Mouse (Mus musculus) forebrain, postnatal 0 days (tissue): Measurements from ENCODE around the gene Lrrc36. TPM values are rescaled to one million over a fixed set of nuclear protein-coding genes. Genes with fewer than 3 reads are reported as not detected.

ENCODE experiments used
- ATAC-seq: fragments of 200-750 bp; cut with Nextera tagmentation; 2 replicates; pipeline ENCODE4 v1.8.0; 2017; ENCODE audit warnings: mild to moderate bottlenecking, moderate library complexity
- DNase-seq: peaks from one replicate; pipeline ENCODE4 v3.0.0-alpha.2; 2015
- H3K27ac ChIP-seq: fragments of 300-500 bp; sonication (generic); 2 replicates; pipeline ENCODE4 v1.5.1; 2014; ENCODE audit warnings: low read depth, mild to moderate bottlenecking, antibody characterized with exemption, low read length, moderate library complexity, mixed read lengths
- H3K27me3 ChIP-seq: fragments of 300-500 bp; sonication (generic); 2 replicates; pipeline ENCODE4 v1.6.1; 2014; ENCODE audit warnings: mild to moderate bottlenecking, low read length, mixed read lengths; ENCODE audit not compliant: insufficient read depth
- H3K36me3 ChIP-seq: fragments of 300-500 bp; sonication (generic); 2 replicates; pipeline ENCODE4 v1.6.1; 2014; ENCODE audit warnings: mild to moderate bottlenecking, moderate library complexity; ENCODE audit not compliant: insufficient read depth
- H3K4me1 ChIP-seq: fragments of 300-500 bp; sonication (generic); 2 replicates; pipeline ENCODE4 v1.6.1; 2014; ENCODE audit warnings: antibody characterized with exemption; ENCODE audit not compliant: insufficient read depth
- H3K4me2 ChIP-seq: fragments of 300-500 bp; sonication (generic); 2 replicates; pipeline ENCODE4 v1.6.1; 2014; ENCODE audit warnings: low read depth, mild to moderate bottlenecking, moderate library complexity
- H3K4me3 ChIP-seq: fragments of 300-500 bp; sonication (generic); 2 replicates; pipeline ENCODE4 v1.5.1; 2014; ENCODE audit warnings: low read depth, low read length, mixed read lengths
- H3K9ac ChIP-seq: fragments of 300-500 bp; sonication (generic); 2 replicates; pipeline ENCODE4 v1.6.1; 2014; ENCODE audit warnings: mild to moderate bottlenecking
- H3K9me3 ChIP-seq: fragments of 300-500 bp; sonication (generic); 2 replicates; pipeline ENCODE4 v1.6.1; 2016; ENCODE audit warnings: low read length
- CTCF ChIP-seq: sonication (generic); IDR thresholded peaks from 2 replicates; pipeline ENCODE4 v1.5.1; 2016; ENCODE audit warnings: antibody characterized with exemption, control low read depth, low read depth
- WGBS: fragments of 180-500 bp; shearing (Covaris S2); extraction: QIAGEN DNeasy Blood & Tissue Kit; methylation state at CpG from one replicate; pipeline ENCODE4 v1.1.7; 2014; 5-methylcytosine and 5-hydroxymethylcytosine counted together
- polyA plus RNA-seq: library from polyadenylated mRNA; unstranded; fragments of >200 nt; fragmentation: Nextera tagmentation; extraction: Ambion mirVana; gene quantifications from 2 replicates; pipeline ENCODE4 v1.2.1, GENCODE M21; 2015
- total RNA-seq: library from RNA; depleted of rRNA; stranded (reverse); fragments of >200 nt; gene quantifications from 2 replicates; pipeline ENCODE4 v1.2.3, GENCODE M21; 2014

Gene Lrrc36
- total and polyA plus RNA-seq, 2 experiments from 2014 or later = 1.1 to 1.7 TPM

- WGBS = 78% methylated on average over 5 of the region's 5 CpGs
- Histone ChIP-seq H3K4me3 (peak overlapping the region; percentile 39), H3K27ac (0 out of 2 replicates have a peak overlapping the region, but pooled peaks have one; percentile 15), H3K36me3 (peaks cover 3% of the 10 kb centered on the region; the same call in 1 of the 2 replicates), H3K4me1 (peaks cover 28% of the 10 kb centered on the region), H3K9me3 (no peaks in the 10 kb centered on the region), H3K9ac (peak overlapping the region; percentile 44), H3K4me2 (peak overlapping the region; percentile 59), H3K27me3 (no peaks in the 10 kb centered on the region)
- no peak for ATAC-seq
- DNase-seq = no peak
- no peak for TF ChIP-seq CTCF
Measured at GRCm38 (mm10) chr8:105470262-105470661, 56.9 kb downstream of the Lrrc36 start.

- 19% methylated on average over 11 of the region's 11 CpGs for WGBS
- H3K4me3 ChIP-seq = peak overlapping the region; percentile 39
- H3K27me3 ChIP-seq = no peaks in the 10 kb centered on the region
- ATAC-seq (no peak), DNase-seq (no peak)
- peak overlapping the region; percentile 44 for H3K9ac ChIP-seq
- H3K27ac ChIP-seq = peak overlapping the region; percentile 40; the same call in 1 of the 2 replicates
- H3K4me2 ChIP-seq = peak overlapping the region; percentile 59
- H3K4me1 ChIP-seq = peaks cover 28% of the 10 kb centered on the region
- no peak for TF ChIP-seq CTCF
- H3K9me3 ChIP-seq = no peaks in the 10 kb centered on the region
- H3K36me3 ChIP-seq = peaks cover 8% of the 10 kb centered on the region
Measured at GRCm38 (mm10) chr8:105470681-105471313, 57.4 kb downstream of the Lrrc36 start.

DNA sequence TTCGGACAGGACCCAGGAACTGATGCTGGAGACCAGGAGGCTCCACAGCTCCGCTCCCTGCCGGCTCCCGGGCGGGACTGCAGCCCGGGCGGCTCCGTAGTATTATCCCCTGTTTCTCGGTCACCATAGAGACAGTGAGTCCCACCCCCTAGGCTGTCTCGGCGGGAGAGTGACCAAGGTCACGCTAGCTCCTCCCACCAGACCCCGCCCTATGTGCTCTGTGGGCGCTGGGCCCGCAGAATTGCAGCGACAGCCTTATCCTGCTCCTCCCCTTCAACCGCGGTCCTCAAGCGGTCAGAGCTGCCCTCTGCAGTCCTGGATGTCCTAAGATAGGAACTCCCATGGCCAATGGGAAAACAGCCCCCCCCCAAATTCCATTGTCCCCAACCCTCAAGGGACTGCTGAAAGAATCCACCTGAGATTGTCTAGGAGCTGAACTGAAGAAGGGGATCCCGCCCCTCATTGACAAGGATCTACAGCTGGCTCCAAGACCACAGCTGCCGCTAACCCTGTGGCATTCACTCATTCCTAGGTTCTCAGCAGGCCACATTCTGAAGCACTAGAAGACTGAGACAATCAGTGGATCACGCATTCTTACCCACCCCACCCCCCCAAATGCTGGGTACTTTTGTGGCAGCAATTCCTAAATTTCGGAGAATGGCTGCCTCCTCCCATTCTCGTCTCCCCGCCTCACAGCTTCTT lies 58.1 kb downstream of the Lrrc36 start, which contains the start of gene Tppp3:
Tppp3 (minus strand) TSS at position 213 of the 702 bp plus-strand sequence.
- DNase-seq = peak; percentile 84
- peak; percentile 90 for ATAC-seq
- TF ChIP-seq CTCF = peak; percentile 65
- no peaks in the 10 kb centered on the region for H3K27me3 ChIP-seq
- peak within 1 kb of the TSS; percentile 39 for H3K4me3 ChIP-seq
- H3K36me3 ChIP-seq = peaks cover 10% of the 10 kb centered on the region
- no peaks in the 10 kb centered on the region for H3K9me3 ChIP-seq
- peak within 1 kb of the TSS; percentile 59 for H3K4me2 ChIP-seq
- WGBS = 8% methylated on average over 25 of the region's 25 CpGs
- peaks cover 26% of the 10 kb centered on the region for H3K4me1 ChIP-seq
- peak within 1 kb of the TSS; percentile 44 for H3K9ac ChIP-seq
- peak within 1 kb of the TSS; percentile 40 for H3K27ac ChIP-seq

DNA sequence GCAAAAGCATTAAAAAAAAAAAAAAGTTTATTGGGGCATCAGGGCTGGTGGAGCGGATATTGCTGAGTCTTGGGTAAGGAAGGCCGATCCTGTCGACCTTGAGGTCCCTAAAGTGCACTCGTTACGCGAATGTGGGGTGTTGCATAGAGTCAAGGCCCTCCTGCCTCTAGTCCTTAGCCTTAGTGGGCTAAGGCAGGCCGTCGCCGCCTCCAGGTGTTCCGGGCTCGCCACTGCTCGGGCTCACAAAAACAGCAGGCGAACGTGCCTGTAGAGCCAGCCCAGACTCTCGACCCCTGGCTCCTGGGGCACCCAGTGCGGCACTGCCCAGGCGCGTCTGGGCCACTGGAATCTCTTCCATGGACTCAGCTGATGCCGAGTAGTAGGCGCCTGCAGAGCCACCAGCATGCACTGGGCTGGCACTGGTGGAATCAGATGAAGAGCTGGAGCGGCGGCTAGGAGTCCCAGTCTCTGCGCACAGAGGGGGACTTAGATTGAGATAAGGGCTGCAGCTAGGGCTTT lies 59.1 kb downstream of the Lrrc36 start:
- no peaks in the 10 kb centered on the region for H3K9me3 ChIP-seq
- ATAC-seq (no peak), DNase-seq (no peak)
- no peak overlapping the region for H3K27ac ChIP-seq
- H3K27me3 ChIP-seq = no peaks in the 10 kb centered on the region
- H3K4me2 ChIP-seq = no peak overlapping the region
- no peak overlapping the region for H3K9ac ChIP-seq
- no peak overlapping the region for H3K4me3 ChIP-seq
- 43% methylated on average over 23 of the region's 23 CpGs for WGBS
- no peak for TF ChIP-seq CTCF
- H3K4me1 ChIP-seq = peaks cover 24% of the 10 kb centered on the region
- H3K36me3 ChIP-seq = peaks cover 9% of the 10 kb centered on the region

- DNase-seq = no peak
- H3K4me1 ChIP-seq = peaks cover 24% of the 10 kb centered on the region
- no peak overlapping the region for H3K4me2 ChIP-seq
- no peak overlapping the region for H3K9ac ChIP-seq
- H3K36me3 ChIP-seq = peaks cover 9% of the 10 kb centered on the region
- 68% methylated on average over 9 of the region's 9 CpGs for WGBS
- no peak for ATAC-seq
- H3K4me3 ChIP-seq = no peak overlapping the region
- no peak for TF ChIP-seq CTCF
- H3K27ac ChIP-seq = no peak overlapping the region
- no peaks in the 10 kb centered on the region for H3K9me3 ChIP-seq
- no peaks in the 10 kb centered on the region for H3K27me3 ChIP-seq
Measured at GRCm38 (mm10) chr8:105472983-105473382, 59.6 kb downstream of the Lrrc36 start.

- peak overlapping the region; percentile 40 for H3K27ac ChIP-seq
- peaks cover 22% of the 10 kb centered on the region for H3K4me1 ChIP-seq
- DNase-seq (peak; percentile 72), ATAC-seq (peak; percentile 59; the same call in 1 of the 2 replicates)
- no peaks in the 10 kb centered on the region for H3K27me3 ChIP-seq
- no peaks in the 10 kb centered on the region for H3K9me3 ChIP-seq
- peak overlapping the region; percentile 27; the same call in 1 of the 2 replicates for H3K4me2 ChIP-seq
- H3K4me3 ChIP-seq = no peak overlapping the region
- 0 out of 2 replicates have a peak overlapping the region, but pooled peaks have one; percentile 18 for H3K9ac ChIP-seq
- no peak; the same call in 1 of the 2 replicates for TF ChIP-seq CTCF
- peaks cover 9% of the 10 kb centered on the region for H3K36me3 ChIP-seq
- 25% methylated on average over 17 of the region's 17 CpGs for WGBS
Measured at GRCm38 (mm10) chr8:105473816-105474606, 60.6 kb downstream of the Lrrc36 start.
